Mouse (Mus musculus) limb, embryonic 13.5 days (tissue): Measurements from ENCODE around the gene Gal3st2. TPM values are rescaled to one million over a fixed set of nuclear protein-coding genes. Genes with fewer than 3 reads are reported as not detected.
"Not testable (repeated sequence)": the region's sequence is repeated elsewhere in the genome, so short reads cannot be mapped to it uniquely, and the experiment has no call there.

Experiments used
- ATAC-seq: fragments of 200-750 bp; cut with Nextera tagmentation; 2 replicates; pipeline ENCODE4 v1.8.0; 2017; ENCODE audit warnings: low read depth, moderate number of reproducible peaks, moderate TSS enrichment; ENCODE audit not compliant: low FRiP score
- H3K27ac ChIP-seq: fragments of 300-500 bp; sonication (generic); 2 replicates; pipeline ENCODE4 v1.5.1; 2015; ENCODE audit warnings: inconsistent platforms, mild to moderate bottlenecking, moderate library complexity
- H3K27me3 ChIP-seq: fragments of 300-500 bp; sonication (generic); 2 replicates; pipeline ENCODE4 v1.6.1; 2015; ENCODE audit warnings: mild to moderate bottlenecking, inconsistent platforms
- H3K36me3 ChIP-seq: fragments of 300-500 bp; sonication (generic); 2 replicates; pipeline ENCODE4 v1.6.1; 2015; ENCODE audit warnings: inconsistent platforms, mild to moderate bottlenecking, moderate library complexity
- H3K4me1 ChIP-seq: fragments of 300-500 bp; sonication (generic); 2 replicates; pipeline ENCODE4 v1.6.1; 2015; ENCODE audit warnings: inconsistent platforms
- H3K4me2 ChIP-seq: fragments of 300-500 bp; sonication (generic); replicated peaks from 2 replicates; pipeline ENCODE4 v1.6.1; 2015; ENCODE audit warnings: inconsistent platforms, mild to moderate bottlenecking, moderate library complexity
- H3K4me3 ChIP-seq: fragments of 300-500 bp; sonication (generic); 2 replicates; pipeline ENCODE4 v1.5.1; 2015; ENCODE audit warnings: moderate library complexity, mild to moderate bottlenecking, inconsistent platforms
- H3K9ac ChIP-seq: fragments of 300-500 bp; sonication (generic); 2 replicates; pipeline ENCODE4 v1.6.1; 2015; ENCODE audit warnings: mild to moderate bottlenecking, inconsistent platforms
- H3K9me3 ChIP-seq: fragments of 300-500 bp; sonication (generic); 2 replicates; pipeline ENCODE4 v1.6.1; 2016; ENCODE audit warnings: inconsistent platforms
- WGBS: fragments of 180-500 bp; shearing (Covaris S2); methylation state at CpG from one replicate; pipeline ENCODE4 v1.1.7; 2015; 5-methylcytosine and 5-hydroxymethylcytosine counted together
- polyA plus RNA-seq: library from polyadenylated mRNA; unstranded; fragments of >200 nt; fragmentation: Nextera tagmentation; extraction: Ambion mirVana; gene quantifications from 2 replicates; pipeline ENCODE4 v1.2.1, GENCODE M21; 2015

Gene Gal3st2
- polyA plus RNA-seq, 1 experiment from 2014 or later = not detected

DNA sequence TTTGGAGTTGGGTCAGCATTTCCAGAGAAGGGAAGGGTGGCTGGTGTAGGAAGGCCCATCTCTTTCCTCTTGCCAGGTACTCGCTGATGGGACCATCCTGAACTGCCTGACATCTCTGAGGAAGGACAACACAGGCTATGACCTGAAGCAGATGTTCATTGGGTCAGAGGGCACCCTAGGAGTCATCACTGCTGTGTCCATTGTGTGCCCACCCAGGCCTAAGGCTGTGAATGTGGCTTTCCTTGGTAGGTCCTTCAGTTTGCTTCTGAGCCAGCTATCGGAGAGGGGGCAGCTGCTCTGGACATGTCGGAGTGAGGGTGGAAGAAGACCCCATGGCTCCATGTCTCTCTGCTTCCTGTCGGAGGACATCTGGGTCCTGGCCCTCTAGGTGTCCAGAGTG is 25.9 kb upstream of the Gal3st2 start:
- Histone ChIP-seq H3K9ac (no peak overlapping the region), H3K4me3 (no peak overlapping the region), H3K4me1 (no peaks in the 10 kb centered on the region), H3K27ac (no peak overlapping the region), H3K4me2 (no peak overlapping the region), H3K36me3 (peaks cover 27% of the 10 kb centered on the region), H3K9me3 (no peaks in the 10 kb centered on the region), H3K27me3 (no peaks in the 10 kb centered on the region)
- 89% methylated on average over 4 of the region's 4 CpGs for WGBS
- ATAC-seq = peak; percentile 28; the same call in 1 of the 2 replicates

DNA sequence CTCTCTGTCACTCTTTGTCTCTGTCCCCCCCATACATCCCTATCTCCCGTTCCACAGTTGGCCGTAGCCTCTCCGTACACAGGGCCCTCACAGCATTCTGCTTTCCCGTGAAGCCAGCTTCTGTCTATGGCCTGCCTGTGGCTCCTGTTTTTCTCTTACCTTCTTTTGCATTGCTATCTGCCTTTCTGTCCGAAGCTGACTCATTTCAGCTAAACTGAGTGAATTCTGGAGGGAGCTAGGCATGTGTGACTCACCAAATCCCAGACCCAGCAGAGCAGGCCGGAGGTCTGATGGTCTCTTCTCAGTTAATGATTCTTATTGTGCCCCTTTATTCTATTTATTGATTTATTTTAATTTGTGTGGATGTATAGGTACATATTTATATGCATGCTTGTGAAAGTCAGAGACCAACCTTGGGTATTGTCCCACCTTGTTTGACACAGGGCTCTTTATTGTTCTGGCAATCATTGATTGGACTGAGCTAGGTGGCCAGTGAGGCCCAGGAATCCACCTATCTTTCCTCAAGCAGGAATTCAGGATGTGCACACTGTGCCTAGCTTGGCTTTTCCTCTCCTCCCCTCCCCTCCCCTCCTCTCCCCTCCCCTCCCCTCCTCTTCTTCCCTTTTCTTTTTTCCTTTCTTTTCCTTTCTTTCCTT is 25.1 kb upstream of the Gal3st2 start:
- H3K4me1 ChIP-seq = no peaks in the 10 kb centered on the region
- no peak overlapping the region for H3K9ac ChIP-seq
- no peak overlapping the region for H3K27ac ChIP-seq
- no peak overlapping the region for H3K4me3 ChIP-seq
- H3K4me2 ChIP-seq = no peak overlapping the region
- WGBS = 88% methylated on average over 6 of the region's 6 CpGs
- ATAC-seq = no peak
- H3K27me3 ChIP-seq = no peaks in the 10 kb centered on the region
- no peaks in the 10 kb centered on the region for H3K9me3 ChIP-seq
- H3K36me3 ChIP-seq = peaks cover 27% of the 10 kb centered on the region

DNA sequence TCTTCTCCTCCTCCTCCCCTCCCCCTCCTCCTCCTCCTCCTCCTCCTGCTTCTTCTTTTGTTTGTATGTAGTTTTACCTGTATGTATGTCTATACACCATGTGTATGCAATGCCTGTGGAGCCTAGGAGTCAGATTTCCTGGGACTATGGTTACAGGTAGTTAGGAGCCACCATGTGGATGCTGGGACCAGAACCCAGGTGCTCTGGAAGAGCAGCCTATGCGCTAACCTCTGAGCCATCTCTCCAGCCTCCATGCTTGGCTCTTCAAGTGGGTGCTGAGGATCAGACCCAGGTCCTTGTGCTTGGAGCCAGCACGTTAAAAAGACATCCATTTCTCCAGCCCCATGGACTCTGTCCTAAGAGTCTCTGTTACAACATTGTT is 24.6 kb upstream of the Gal3st2 start:
- Histone ChIP-seq H3K27ac (no peak overlapping the region), H3K36me3 (peaks cover 27% of the 10 kb centered on the region), H3K4me3 (no peak overlapping the region), H3K9me3 (no peaks in the 10 kb centered on the region), H3K4me1 (no peaks in the 10 kb centered on the region), H3K4me2 (no peak overlapping the region), H3K27me3 (no peaks in the 10 kb centered on the region), H3K9ac (no peak overlapping the region)
- WGBS = 92% methylated on average over 2 of the region's 2 CpGs
- ATAC-seq = no peak

DNA sequence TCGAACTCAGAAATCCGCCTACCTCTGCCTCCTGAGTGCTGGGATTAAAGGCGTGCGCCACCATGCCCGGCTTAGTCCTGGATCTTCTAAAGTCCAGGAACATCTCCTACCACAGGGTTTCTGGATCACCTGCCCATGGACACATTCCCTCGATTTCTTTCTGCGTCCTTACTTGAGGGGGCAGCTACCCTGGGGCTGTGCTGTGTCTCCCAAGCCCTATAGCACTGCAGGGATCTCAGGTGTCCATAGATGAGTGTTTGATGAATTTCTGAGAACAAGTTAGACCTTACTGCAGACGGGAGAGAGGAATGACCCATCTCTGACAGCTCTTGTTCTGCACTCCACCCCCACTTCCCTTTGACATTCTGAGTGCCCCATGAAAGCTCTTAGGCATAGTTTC is 23.8 kb upstream of the Gal3st2 start:
- Histone ChIP-seq H3K9ac (no peak overlapping the region), H3K9me3 (no peaks in the 10 kb centered on the region), H3K4me1 (no peaks in the 10 kb centered on the region), H3K4me2 (no peak overlapping the region), H3K27ac (no peak overlapping the region), H3K4me3 (no peak overlapping the region), H3K27me3 (no peaks in the 10 kb centered on the region), H3K36me3 (peaks cover 27% of the 10 kb centered on the region)
- WGBS = 93% methylated on average over 8 of the region's 8 CpGs
- ATAC-seq = no peak

DNA sequence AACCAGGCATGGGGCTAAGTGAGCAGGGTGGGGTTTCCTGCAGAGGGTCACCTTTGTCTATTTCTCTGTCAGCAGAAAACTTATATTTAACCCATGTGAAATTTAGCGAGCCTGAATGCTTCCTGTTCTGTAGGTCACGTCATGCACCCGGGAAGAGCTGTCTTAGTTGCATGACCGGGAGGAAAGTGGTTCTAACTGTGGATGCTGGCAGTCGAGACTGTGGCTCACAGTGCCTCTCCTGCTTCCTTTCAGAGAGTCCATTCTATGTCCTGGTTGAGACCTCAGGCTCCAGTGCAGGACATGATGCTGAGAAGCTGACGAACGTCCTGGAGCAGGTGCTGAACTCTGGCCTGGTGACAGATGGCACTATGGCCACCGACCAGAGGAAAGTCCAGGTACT is 22.5 kb upstream of the Gal3st2 start:
- not testable (repeated sequence) for H3K9me3 ChIP-seq, H3K27me3 ChIP-seq, H3K27ac ChIP-seq, H3K9ac ChIP-seq, ATAC-seq, H3K4me1 ChIP-seq, H3K4me2 ChIP-seq, H3K4me3 ChIP-seq
- WGBS = 91% methylated on average over 8 of the region's 8 CpGs
- peaks cover 27% of the 10 kb centered on the region for H3K36me3 ChIP-seq

DNA sequence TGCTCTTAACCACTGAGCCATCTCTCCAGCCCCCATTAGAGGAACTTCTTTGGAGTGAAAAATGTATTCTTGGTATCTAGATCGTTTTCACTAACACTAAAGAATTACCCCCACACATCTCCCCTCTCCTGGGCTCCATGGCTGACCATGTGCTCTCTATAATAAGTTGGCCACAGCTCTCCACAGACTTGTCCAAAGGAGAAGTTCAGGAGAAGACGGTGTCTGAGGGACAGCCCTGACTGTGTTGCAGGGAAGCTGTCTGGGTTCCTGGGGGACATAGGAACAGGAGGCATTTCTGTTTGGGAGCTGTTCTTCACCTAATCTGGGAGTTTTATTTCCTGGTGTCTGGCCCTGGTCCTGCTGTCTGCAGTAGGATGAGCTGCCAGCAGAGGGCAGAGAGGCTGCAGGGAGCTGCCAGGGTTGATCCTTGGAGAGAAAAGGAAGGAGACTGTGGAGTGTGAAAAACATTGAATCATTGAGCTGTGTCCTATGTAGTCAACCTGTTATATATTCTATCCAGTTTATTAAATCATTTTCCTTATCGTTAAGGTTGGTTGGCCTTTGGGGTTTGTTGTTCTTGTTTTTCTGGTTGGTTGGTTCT is 15.2 kb upstream of the Gal3st2 start:
- WGBS = 74% methylated on average over 3 of the region's 3 CpGs
- not testable (repeated sequence) for H3K27ac ChIP-seq, H3K4me2 ChIP-seq, H3K36me3 ChIP-seq, H3K9me3 ChIP-seq, H3K27me3 ChIP-seq, H3K4me3 ChIP-seq, H3K4me1 ChIP-seq, H3K9ac ChIP-seq, ATAC-seq

DNA sequence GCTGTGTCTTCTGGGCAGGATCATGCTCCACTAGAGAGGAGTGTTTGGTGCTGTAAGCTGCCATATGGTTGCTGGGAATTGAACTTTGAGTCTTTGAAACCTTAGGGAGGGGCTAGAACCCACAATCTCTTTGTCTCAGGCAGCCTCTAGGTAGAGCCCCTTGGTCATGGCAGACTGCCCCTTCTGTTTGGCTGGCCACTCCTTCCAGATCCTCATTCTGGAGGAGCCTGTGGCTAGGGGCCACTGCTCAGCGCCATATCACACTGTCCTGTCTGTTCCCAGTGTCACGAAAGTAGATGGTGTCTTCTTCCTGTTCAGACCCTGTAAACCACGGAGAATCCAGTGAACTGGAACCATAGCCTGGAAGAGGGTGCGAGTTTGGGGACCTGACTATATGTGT is 5.3 kb upstream of the Gal3st2 start:
- not testable (repeated sequence) for H3K4me1 ChIP-seq, H3K27me3 ChIP-seq, H3K4me3 ChIP-seq, H3K4me2 ChIP-seq, H3K9ac ChIP-seq, H3K36me3 ChIP-seq, H3K27ac ChIP-seq, ATAC-seq, H3K9me3 ChIP-seq
- 75% methylated on average over 4 of the region's 4 CpGs for WGBS

DNA sequence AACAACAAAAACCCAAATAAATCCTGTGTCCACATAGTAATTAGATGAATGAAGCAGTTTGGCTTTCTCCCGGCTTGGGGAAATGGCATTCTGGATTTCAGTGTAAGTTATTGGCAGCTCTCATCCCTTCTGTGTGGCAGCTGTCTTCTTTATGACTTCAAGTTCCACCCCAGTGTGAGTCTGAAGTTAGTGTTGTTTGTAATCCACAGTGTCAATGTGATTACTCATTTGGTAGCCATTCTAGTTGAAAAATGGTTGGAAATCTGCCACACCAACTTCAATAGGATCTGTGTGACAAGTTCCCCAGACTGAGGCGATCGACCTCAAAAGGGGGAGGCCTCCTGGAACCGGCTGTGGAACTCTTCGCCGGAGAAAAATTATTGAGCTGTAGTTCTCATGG is 3.7 kb upstream of the Gal3st2 start:
- Histone ChIP-seq H3K4me1 (no peaks in the 10 kb centered on the region), H3K27me3 (no peaks in the 10 kb centered on the region), H3K4me3 (no peak overlapping the region), H3K36me3 (no peaks in the 10 kb centered on the region), H3K4me2 (no peak overlapping the region), H3K9ac (no peak overlapping the region), H3K27ac (no peak overlapping the region), H3K9me3 (no peaks in the 10 kb centered on the region)
- no peak for ATAC-seq
- WGBS = 81% methylated on average over 6 of the region's 6 CpGs

DNA sequence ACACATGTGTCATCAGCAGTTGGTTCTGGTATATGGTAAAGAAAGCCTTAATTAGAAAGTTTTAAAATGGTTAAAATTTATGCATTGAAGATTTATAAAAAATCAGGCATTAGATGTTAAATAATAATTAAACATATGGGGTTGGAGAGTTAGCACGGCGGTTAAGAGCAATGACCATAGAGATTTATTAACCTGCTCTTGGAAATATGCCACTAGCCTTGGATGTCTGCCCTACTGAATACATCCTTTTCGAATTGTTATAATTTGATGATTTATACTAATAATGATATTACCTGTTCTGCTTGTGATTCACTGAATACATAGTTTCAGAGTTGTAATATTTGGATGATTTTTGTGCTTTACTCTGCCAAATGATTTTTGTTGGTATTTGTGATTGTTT is 3.1 kb upstream of the Gal3st2 start:
- ATAC-seq = no peak
- Histone ChIP-seq H3K4me3 (no peak overlapping the region), H3K9me3 (no peaks in the 10 kb centered on the region), H3K36me3 (no peaks in the 10 kb centered on the region), H3K4me2 (no peak overlapping the region), H3K9ac (no peak overlapping the region), H3K27me3 (no peaks in the 10 kb centered on the region), H3K4me1 (no peaks in the 10 kb centered on the region), H3K27ac (no peak overlapping the region)
- WGBS = 93% methylated on average over 3 of the region's 3 CpGs

DNA sequence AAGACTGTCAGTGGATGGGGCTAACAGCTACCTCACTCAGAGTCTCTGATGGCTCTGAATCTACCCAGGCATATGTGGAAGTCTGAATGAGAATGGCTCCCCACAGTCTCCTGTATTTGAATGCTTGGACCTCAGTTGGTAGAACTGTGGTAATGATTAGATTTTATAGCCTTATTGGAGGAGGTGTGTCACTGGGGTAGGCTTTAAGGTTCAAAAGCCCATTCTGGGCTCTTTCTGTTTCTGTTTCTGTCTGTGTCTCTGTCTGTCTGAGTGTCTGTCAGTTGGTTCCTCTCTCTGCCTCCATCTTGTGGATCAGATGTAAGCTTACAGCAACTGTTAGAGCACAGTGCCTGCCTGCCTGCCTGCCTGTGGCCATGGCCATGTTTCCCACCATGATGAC is 1.5 kb upstream of the Gal3st2 start:
- no peak for ATAC-seq

DNA sequence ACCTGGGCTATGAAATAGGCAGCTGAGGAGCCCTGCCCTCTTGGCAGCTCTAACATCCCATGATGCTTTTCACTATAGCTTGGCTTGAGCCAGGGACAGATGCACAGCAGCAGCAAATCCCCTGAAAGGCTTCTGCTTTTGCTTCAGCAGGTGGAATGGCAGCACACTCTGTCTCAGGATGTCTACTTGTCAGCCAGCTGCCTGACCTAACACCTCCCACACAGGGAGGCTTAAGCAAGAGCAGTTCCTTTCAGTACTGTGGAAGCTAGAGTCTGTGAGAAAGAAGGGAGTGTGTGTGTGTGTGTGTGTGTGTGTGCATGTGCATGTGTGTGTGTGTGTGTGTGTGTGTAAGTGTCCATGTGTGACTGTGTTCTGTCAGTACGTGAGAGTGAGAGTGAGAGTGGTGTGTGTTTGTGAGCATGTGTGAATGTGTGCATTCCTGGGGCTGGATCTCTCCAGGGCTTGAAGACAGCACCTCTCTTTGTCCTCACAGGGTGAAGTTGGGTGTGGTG is 10.5 kb downstream of the Gal3st2 start:
- 56% methylated on average over 1 of the region's 1 CpGs for WGBS
- H3K4me1 ChIP-seq, H3K27ac ChIP-seq, H3K4me3 ChIP-seq, ATAC-seq, H3K27me3 ChIP-seq, H3K9ac ChIP-seq, H3K9me3 ChIP-seq, H3K36me3 ChIP-seq, H3K4me2 ChIP-seq: not testable (repeated sequence)

More for the DNA sequence above, 1.5 kb upstream of the Gal3st2 start:
- Histone ChIP-seq H3K36me3 (no peaks in the 10 kb centered on the region), H3K9ac (no peak overlapping the region), H3K4me2 (no peak overlapping the region), H3K9me3 (no peaks in the 10 kb centered on the region), H3K27me3 (no peaks in the 10 kb centered on the region), H3K4me3 (no peak overlapping the region), H3K4me1 (no peaks in the 10 kb centered on the region), H3K27ac (no peak overlapping the region)

DNA sequence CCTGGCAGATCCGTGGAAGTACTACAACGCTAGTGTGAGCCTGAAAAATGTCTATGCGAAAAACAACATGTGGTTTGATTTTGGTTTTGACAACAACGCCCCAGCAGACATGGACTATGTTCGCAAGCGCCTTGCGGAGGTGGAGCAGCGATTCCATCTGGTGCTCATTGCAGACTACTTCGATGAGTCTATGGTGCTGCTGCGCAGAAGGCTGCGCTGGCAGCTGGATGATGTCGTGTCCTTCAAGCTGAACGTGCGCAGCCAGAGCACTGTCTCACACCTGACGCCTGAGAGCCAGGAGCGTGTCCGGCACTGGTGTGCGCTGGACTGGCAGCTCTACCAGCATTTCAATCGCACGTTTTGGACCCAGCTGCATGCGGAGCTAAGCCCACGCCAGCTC is 13.3 kb downstream of the Gal3st2 start:
- ATAC-seq = peak; percentile 54; the same call in 1 of the 2 replicates
- not testable (repeated sequence) for H3K4me1 ChIP-seq, H3K36me3 ChIP-seq, H3K9me3 ChIP-seq, H3K27me3 ChIP-seq, H3K9ac ChIP-seq, H3K4me3 ChIP-seq, H3K27ac ChIP-seq, H3K4me2 ChIP-seq
- 85% methylated on average over 12 of the region's 22 CpGs for WGBS

DNA sequence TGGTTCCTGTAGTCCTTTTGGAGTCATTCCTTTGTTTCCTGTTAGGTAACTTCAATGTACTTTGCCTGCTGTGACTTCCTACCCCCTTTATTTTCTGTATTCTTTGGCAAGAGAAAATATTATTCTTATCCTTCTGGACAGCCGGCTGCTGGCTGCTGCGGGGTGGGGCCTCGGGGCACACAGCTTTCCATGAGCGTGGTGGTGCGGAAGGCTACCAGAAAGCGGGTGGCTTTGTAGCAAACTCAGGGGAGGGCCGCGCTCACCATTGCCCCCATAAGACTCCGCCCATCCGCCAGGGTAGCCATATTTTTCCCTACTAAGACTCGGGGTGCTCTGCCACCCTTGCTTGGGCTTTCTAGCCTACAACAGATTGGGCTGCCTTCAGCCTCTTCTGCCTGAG is 20.7 kb downstream of the Gal3st2 start:
- not testable (repeated sequence) for H3K27ac ChIP-seq, H3K9me3 ChIP-seq, H3K4me2 ChIP-seq, H3K36me3 ChIP-seq, H3K9ac ChIP-seq, H3K4me1 ChIP-seq, ATAC-seq, H3K27me3 ChIP-seq, H3K4me3 ChIP-seq
- no CpG with 5 or more reads among the region's 11 CpGs for WGBS
